Mouse (Mus musculus): ENCODE measurements around the gene Gtf2b. TPM values are rescaled to one million over a fixed set of nuclear protein-coding genes. Genes with fewer than 3 reads are reported as not detected.

Gtf2b gene
- polyA plus RNA-seq, 1 experiment from 2014 or later = 91.8 TPM

GRCm38 (mm10) chr3:142758593-142758992 lies 6.3 kb upstream of the Gtf2b start:
- no peaks in the 10 kb centered on the region for H3K9me3 ChIP-seq
- no peak overlapping the region for H3K27ac ChIP-seq (replicated peaks)
- no peak overlapping the region for H3K4me2 ChIP-seq (replicated peaks)
- no peak overlapping the region for H3K4me3 ChIP-seq
- no peak for ATAC-seq (ENCODE audit: low FRiP score, low read depth)
- H3K9ac ChIP-seq (replicated peaks) = no peak overlapping the region
- H3K4me1 ChIP-seq = no peaks in the 10 kb centered on the region
- no peaks in the 10 kb centered on the region for H3K36me3 ChIP-seq
- no peaks in the 10 kb centered on the region for H3K27me3 ChIP-seq
- 88% methylated on average over 7 of the region's 7 CpGs for WGBS

GRCm38 (mm10) chr3:142760356-142760755 lies 4.5 kb upstream of the Gtf2b start:
- WGBS = 71% methylated on average over 6 of the region's 6 CpGs
- no peak for ATAC-seq (ENCODE audit: low FRiP score, low read depth)
- H3K4me2 ChIP-seq (replicated peaks) = no peak overlapping the region

GRCm38 (mm10) chr3:142765778-142766165 lies 927 bp downstream of the Gtf2b start:
- H3K36me3 ChIP-seq = no peaks in the 10 kb centered on the region
- peaks cover 15% of the 10 kb centered on the region for H3K4me1 ChIP-seq
- H3K4me3 ChIP-seq = peak overlapping the region; percentile 72
- ATAC-seq (ENCODE audit: low FRiP score, low read depth) = no peak
- no peaks in the 10 kb centered on the region for H3K9me3 ChIP-seq
- H3K4me2 ChIP-seq (replicated peaks) = peak overlapping the region; percentile 66
- H3K9ac ChIP-seq (replicated peaks) = peak overlapping the region; percentile 85
- WGBS = 28% methylated on average over 10 of the region's 10 CpGs
- no peaks in the 10 kb centered on the region for H3K27me3 ChIP-seq
- H3K27ac ChIP-seq (replicated peaks) = no peak overlapping the region

More at GRCm38 (mm10) chr3:142760356-142760755, 4.5 kb upstream of the Gtf2b start:
- Histone ChIP-seq H3K4me3 (no peak overlapping the region), H3K9me3 (no peaks in the 10 kb centered on the region), H3K27me3 (no peaks in the 10 kb centered on the region), H3K9ac (replicated peaks) (no peak overlapping the region), H3K36me3 (no peaks in the 10 kb centered on the region), H3K4me1 (no peaks in the 10 kb centered on the region), H3K27ac (replicated peaks) (no peak overlapping the region)

DNA sequence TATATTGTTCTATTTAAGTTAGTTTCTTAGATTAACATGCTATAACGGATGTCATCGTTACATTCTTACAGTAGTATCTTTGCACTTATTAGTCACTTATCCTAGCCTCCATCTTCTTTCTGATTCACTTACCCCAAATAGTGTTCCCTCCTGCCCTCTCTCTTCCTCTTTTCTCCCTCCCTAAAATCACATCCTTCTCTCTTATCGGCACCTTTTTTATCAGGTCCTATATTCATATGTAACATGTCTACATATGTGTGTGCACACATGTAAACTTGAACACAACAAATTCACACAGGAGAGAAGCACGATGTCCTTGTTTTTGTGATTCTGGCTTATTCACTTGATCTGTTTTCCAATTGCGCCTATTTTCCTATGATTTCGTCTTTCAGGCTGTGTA lies 3.7 kb downstream of the Gtf2b start:
- WGBS = 93% methylated on average over 6 of the region's 6 CpGs
- no peak overlapping the region for H3K4me2 ChIP-seq (replicated peaks)
- peaks cover 18% of the 10 kb centered on the region for H3K36me3 ChIP-seq
- H3K9ac ChIP-seq (replicated peaks) = no peak overlapping the region
- no peaks in the 10 kb centered on the region for H3K27me3 ChIP-seq
- no peak overlapping the region for H3K4me3 ChIP-seq
- ATAC-seq (ENCODE audit: low FRiP score, low read depth) = no peak
- no peak overlapping the region for H3K27ac ChIP-seq (replicated peaks)
- H3K4me1 ChIP-seq = peaks cover 15% of the 10 kb centered on the region
- no peaks in the 10 kb centered on the region for H3K9me3 ChIP-seq

DNA sequence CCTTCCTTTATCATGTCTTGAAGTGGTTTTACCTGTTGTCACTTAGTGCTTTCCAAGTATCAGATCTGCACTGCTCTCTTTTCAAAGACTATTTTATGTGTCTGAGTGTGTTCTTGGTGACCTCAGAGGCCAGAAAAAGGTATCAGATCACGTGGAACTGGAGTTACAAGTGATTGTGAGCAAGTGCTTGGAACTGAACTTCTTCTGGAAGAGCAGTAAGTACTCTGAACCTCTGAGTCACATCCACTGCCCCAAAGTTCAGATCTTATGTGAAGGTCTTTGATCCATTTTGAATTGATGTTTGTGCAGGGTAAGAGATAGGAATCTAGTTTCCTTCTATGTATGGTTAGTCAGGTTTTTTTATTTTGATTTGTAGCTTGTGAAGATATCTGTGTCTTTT lies 5.7 kb downstream of the Gtf2b start:
- Histone ChIP-seq H3K9ac (replicated peaks) (no peak overlapping the region), H3K27me3 (no peaks in the 10 kb centered on the region), H3K9me3 (no peaks in the 10 kb centered on the region), H3K4me2 (replicated peaks) (no peak overlapping the region), H3K4me1 (peaks cover 15% of the 10 kb centered on the region), H3K4me3 (no peak overlapping the region), H3K27ac (replicated peaks) (no peak overlapping the region), H3K36me3 (peaks cover 28% of the 10 kb centered on the region)
- WGBS = 61% methylated on average over 1 of the region's 1 CpGs
- ATAC-seq (ENCODE audit: low FRiP score, low read depth) = no peak

GRCm38 (mm10) chr3:142773538-142774191 lies 8.8 kb downstream of the Gtf2b start:
- no peaks in the 10 kb centered on the region for H3K9me3 ChIP-seq
- no peak overlapping the region for H3K4me3 ChIP-seq
- 85% methylated on average over 4 of the region's 4 CpGs for WGBS
- peaks cover 37% of the 10 kb centered on the region for H3K36me3 ChIP-seq
- H3K4me2 ChIP-seq (replicated peaks) = no peak overlapping the region
- no peak overlapping the region for H3K9ac ChIP-seq (replicated peaks)
- 0 out of 2 replicates have a peak, but pooled peaks cover 3% of the 10 kb centered on the region for H3K4me1 ChIP-seq
- ATAC-seq (ENCODE audit: low FRiP score, low read depth) = no peak
- H3K27me3 ChIP-seq = no peaks in the 10 kb centered on the region
- no peak overlapping the region for H3K27ac ChIP-seq (replicated peaks)

DNA sequence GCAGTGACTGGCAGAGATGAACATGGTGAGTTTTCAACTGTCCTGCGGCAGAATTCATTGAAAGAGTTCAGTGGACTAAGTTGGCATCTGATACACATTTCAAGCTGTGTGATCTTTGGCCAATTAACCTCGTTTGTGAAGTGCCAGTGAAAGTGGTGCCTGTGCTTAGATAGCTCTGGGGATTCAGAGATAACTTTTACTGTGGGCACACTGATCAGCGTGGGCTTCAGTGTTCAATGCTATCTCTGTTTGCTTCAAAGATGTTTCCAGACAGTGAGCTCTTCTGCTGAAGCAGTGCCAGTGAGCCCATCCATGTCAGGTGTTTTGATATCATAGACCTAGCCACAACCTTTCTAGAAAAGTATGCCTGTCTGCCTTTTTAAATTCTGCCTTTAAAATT lies 12.4 kb downstream of the Gtf2b start:
- Histone ChIP-seq H3K27ac (replicated peaks) (no peak overlapping the region), H3K9ac (replicated peaks) (no peak overlapping the region), H3K27me3 (no peaks in the 10 kb centered on the region), H3K4me1 (no peaks in the 10 kb centered on the region), H3K4me3 (no peak overlapping the region), H3K9me3 (no peaks in the 10 kb centered on the region), H3K4me2 (replicated peaks) (no peak overlapping the region), H3K36me3 (peaks cover 64% of the 10 kb centered on the region)
- 86% methylated on average over 3 of the region's 3 CpGs for WGBS
- ATAC-seq (ENCODE audit: low FRiP score, low read depth) = no peak

DNA sequence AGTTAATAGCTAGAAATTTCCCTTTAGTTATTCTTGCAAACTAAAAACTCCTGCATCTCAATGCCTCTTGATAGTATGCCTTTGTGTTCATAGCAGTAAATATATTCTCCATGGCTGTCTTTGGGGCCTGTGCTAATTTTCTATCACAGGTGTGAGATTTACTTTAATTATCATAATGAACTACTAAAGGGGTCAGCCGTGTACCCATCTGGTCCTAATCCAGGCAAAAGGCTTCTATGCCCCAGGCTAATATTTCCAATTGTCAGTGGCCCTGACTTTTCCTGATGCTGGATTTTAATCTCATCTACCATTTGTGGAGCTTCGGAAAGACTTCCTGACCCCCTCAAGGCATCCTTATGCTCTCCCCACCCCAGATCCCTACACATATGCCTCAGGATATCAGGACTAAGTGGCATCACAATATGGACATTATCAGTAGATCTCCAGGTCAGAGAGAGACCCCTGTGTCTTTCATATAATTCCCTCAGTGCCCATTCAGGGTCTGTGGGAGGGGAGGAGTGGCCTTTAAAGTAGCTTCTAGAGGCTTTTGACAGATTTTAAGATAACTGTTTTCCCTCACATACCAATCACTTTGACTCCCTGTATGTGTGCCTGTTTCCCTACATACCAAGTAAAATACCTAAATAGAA lies 21.7 kb downstream of the Gtf2b start:
- H3K27ac ChIP-seq (replicated peaks) = no peak overlapping the region
- no peaks in the 10 kb centered on the region for H3K27me3 ChIP-seq
- H3K36me3 ChIP-seq = peaks cover 68% of the 10 kb centered on the region
- no peaks in the 10 kb centered on the region for H3K9me3 ChIP-seq
- no peaks in the 10 kb centered on the region for H3K4me1 ChIP-seq
- no peak overlapping the region for H3K9ac ChIP-seq (replicated peaks)
- H3K4me2 ChIP-seq (replicated peaks) = no peak overlapping the region
- peak; percentile 39; the same call in 1 of the 2 replicates for ATAC-seq (ENCODE audit: low FRiP score, low read depth)
- no peak overlapping the region for H3K4me3 ChIP-seq
- WGBS = 70% methylated on average over 2 of the region's 2 CpGs

DNA sequence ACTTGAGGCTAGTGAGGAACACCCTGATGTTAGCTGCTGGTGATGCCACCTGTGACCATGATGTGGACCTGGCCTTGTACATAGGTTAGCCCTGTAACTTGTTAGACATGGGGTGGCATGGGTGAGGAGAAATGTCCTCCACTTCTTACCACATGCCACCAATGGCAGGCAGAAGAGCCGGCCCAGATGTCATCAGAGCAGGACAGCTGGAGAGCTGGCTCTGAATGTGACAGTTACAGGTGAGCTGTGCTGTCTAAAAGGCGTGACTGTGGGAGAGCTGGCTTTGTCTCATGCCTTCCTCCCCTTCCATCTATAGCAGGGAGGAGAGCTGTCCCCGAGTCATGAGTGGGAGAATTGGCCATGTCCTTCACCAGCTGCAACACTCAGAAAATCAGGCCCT lies 30.7 kb downstream of the Gtf2b start:
- ATAC-seq (ENCODE audit: low FRiP score, low read depth) = no peak
- Histone ChIP-seq H3K27ac (replicated peaks) (no peak overlapping the region), H3K4me3 (no peak overlapping the region), H3K36me3 (peaks cover 64% of the 10 kb centered on the region), H3K4me2 (replicated peaks) (no peak overlapping the region), H3K4me1 (no peaks in the 10 kb centered on the region), H3K9ac (replicated peaks) (no peak overlapping the region), H3K9me3 (no peaks in the 10 kb centered on the region), H3K27me3 (no peaks in the 10 kb centered on the region)
- 92% methylated on average over 3 of the region's 3 CpGs for WGBS

DNA sequence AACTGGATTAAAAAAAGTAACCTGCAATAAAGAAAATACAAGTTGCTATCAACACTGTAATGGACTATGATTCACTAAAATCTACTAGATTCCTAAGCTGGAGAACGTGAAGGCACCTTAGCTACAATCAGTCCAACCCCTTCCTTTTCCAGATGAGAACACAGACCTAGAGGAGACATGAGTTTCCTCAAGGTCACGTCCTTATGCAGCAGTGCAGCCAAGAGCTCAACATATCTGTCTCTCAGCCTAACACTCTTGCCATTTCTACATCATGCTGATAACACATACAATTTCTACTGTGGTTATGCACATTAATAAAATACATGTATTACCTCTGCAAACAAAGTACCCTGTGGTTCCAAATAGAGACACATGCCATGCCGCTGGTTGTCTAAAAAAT lies 46.7 kb downstream of the Gtf2b start:
- no peak for ATAC-seq (ENCODE audit: low FRiP score, low read depth)
- WGBS = 94% methylated on average over 3 of the region's 3 CpGs
- no peak overlapping the region for H3K27ac ChIP-seq (replicated peaks)
- no peak overlapping the region for H3K4me3 ChIP-seq
- H3K4me2 ChIP-seq (replicated peaks) = no peak overlapping the region
- H3K4me1 ChIP-seq = no peaks in the 10 kb centered on the region
- no peak overlapping the region for H3K9ac ChIP-seq (replicated peaks)
- H3K36me3 ChIP-seq = peaks cover 30% of the 10 kb centered on the region
- no peaks in the 10 kb centered on the region for H3K9me3 ChIP-seq
- H3K27me3 ChIP-seq = no peaks in the 10 kb centered on the region

DNA sequence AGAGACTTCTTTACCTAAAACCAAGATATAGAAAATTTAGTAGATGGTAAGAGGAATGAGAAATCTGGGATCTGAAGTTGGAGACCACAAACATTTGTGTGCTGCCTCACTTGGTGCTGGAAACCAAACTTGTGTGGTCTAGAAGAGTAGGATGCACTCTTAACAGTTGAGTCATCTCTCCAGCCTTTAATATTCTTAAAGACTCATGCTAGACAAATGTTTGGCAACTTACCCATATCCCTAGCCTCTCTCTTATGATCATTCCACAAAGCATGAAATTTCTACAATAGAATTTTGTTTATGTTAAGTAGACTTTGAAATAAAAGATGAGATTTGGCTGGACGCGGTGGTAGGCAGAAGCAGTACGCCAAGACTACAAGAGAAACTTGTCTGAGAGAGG lies 52.7 kb downstream of the Gtf2b start:
- Histone ChIP-seq H3K9ac (replicated peaks) (no peak overlapping the region), H3K9me3 (no peaks in the 10 kb centered on the region), H3K36me3 (peaks cover 32% of the 10 kb centered on the region), H3K4me3 (no peak overlapping the region), H3K27ac (replicated peaks) (no peak overlapping the region), H3K4me2 (replicated peaks) (no peak overlapping the region), H3K27me3 (no peaks in the 10 kb centered on the region), H3K4me1 (no peaks in the 10 kb centered on the region)
- 100% methylated on average over 3 of the region's 3 CpGs for WGBS
- no peak for ATAC-seq (ENCODE audit: low FRiP score, low read depth)

DNA sequence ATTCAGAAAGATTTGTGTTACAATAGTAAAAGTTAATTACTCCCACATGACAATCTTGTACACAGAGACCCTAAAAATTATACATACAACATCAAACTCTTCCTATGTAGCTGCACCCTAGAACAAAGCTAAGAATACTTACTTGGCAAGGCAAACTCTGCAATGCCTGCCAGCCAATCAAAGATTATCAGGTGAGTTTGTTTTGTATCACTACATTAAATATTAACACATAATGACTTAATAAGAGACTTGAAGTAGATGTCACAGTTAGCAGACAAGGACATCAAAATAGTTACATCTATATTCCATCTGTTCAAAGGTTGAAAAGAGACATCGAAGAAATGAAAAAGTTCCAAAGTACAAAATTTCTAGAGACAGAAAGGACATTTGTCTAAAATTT lies 58.8 kb downstream of the Gtf2b start:
- H3K9me3 ChIP-seq = no peaks in the 10 kb centered on the region
- no peak overlapping the region for H3K4me3 ChIP-seq
- no peaks in the 10 kb centered on the region for H3K27me3 ChIP-seq
- ATAC-seq (ENCODE audit: low FRiP score, low read depth) = no peak
- no peak overlapping the region for H3K9ac ChIP-seq (replicated peaks)
- H3K36me3 ChIP-seq = peaks cover 34% of the 10 kb centered on the region
- WGBS = 94% methylated on average over 1 of the region's 1 CpGs
- no peak overlapping the region for H3K4me2 ChIP-seq (replicated peaks)
- no peaks in the 10 kb centered on the region for H3K4me1 ChIP-seq
- no peak overlapping the region for H3K27ac ChIP-seq (replicated peaks)
